Mouse (Mus musculus): ENCODE measurements at regions not wholly inside any gene's neighbourhood (a gene's known extent, or its start where the extent isn't known, plus 50 kb on each side); places are given as distances from the start of the nearest gene placed in this dataset.

- H3K36me3 ChIP-seq (ENCODE audit: control insufficient read depth, insufficient read depth, low read length) = no peaks in the 10 kb centered on the region
- no peak for ATAC-seq (ENCODE audit: low read depth)
Measured at GRCm38 (mm10) chr1:177525141-177525540, 83.0 kb downstream of the Zbtb18 start.

DNA sequence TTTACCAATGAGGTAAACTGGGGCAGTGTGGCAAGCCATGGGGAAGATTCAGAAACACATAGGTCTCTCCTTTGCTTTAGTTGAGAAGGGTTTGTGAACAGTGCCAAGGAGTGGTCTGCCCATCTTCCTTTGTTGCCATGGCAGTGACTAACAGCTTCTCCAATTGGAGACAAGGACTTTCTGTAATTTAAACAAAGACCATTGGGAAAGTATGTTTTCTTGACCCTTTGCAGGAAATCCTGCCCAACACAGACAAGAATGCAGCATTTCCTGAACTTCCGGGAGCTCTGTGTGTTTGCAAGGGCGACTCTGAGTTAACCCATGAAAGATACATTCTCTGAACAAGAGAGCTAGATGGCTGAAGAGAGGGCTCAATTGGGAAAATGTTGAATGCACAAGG lies 89.6 kb downstream of the Zbtb18 start:
- ATAC-seq (ENCODE audit: low read depth) (no peak), DNase-seq (ENCODE audit: low spot score) (peak; percentile 41)
- 37% methylated on average over 2 of the region's 2 CpGs for WGBS
- H3K4me1 ChIP-seq (ENCODE audit: control insufficient read depth, insufficient read depth, low read length) = no peaks in the 10 kb centered on the region
- no peak overlapping the region for H3K4me2 ChIP-seq (ENCODE audit: low read depth, low read length)
- no peak overlapping the region for H3K4me3 ChIP-seq (ENCODE audit: low read depth, low read length)
- H3K9me3 ChIP-seq (ENCODE audit: control insufficient read depth, low read length) = no peaks in the 10 kb centered on the region
- no peaks in the 10 kb centered on the region for H3K36me3 ChIP-seq (ENCODE audit: control insufficient read depth, insufficient read depth, low read length)
- H3K27ac ChIP-seq (replicated peaks; ENCODE audit: low read depth, low read length) = no peak overlapping the region
- H3K27me3 ChIP-seq (replicated peaks; ENCODE audit: control insufficient read depth, insufficient read depth, low read length) = no peaks in the 10 kb centered on the region
- no peak overlapping the region for H3K9ac ChIP-seq (ENCODE audit: low read depth, low read length)

More at GRCm38 (mm10) chr1:177525141-177525540, 83.0 kb downstream of the Zbtb18 start:
- Histone ChIP-seq H3K4me2 (ENCODE audit: low read depth, low read length) (no peak overlapping the region), H3K9me3 (ENCODE audit: control insufficient read depth, low read length) (no peaks in the 10 kb centered on the region), H3K4me3 (ENCODE audit: low read depth, low read length) (no peak overlapping the region), H3K27me3 (replicated peaks; ENCODE audit: control insufficient read depth, insufficient read depth, low read length) (no peaks in the 10 kb centered on the region), H3K9ac (ENCODE audit: low read depth, low read length) (no peak overlapping the region), H3K27ac (replicated peaks; ENCODE audit: low read depth, low read length) (no peak overlapping the region), H3K4me1 (ENCODE audit: control insufficient read depth, insufficient read depth, low read length) (peaks cover 6% of the 10 kb centered on the region; the same call in 1 of the 2 replicates)
- WGBS = 56% methylated on average over 6 of the region's 6 CpGs
- DNase-seq (ENCODE audit: low spot score) = peak; percentile 85

GRCm38 (mm10) chr1:177532656-177533055 lies 90.5 kb downstream of the Zbtb18 start:
- Histone ChIP-seq H3K27me3 (replicated peaks; ENCODE audit: control insufficient read depth, insufficient read depth, low read length) (no peaks in the 10 kb centered on the region), H3K4me1 (ENCODE audit: control insufficient read depth, insufficient read depth, low read length) (no peaks in the 10 kb centered on the region), H3K36me3 (ENCODE audit: control insufficient read depth, insufficient read depth, low read length) (no peaks in the 10 kb centered on the region), H3K4me2 (ENCODE audit: low read depth, low read length) (no peak overlapping the region), H3K4me3 (ENCODE audit: low read depth, low read length) (no peak overlapping the region), H3K9ac (ENCODE audit: low read depth, low read length) (no peak overlapping the region), H3K9me3 (ENCODE audit: control insufficient read depth, low read length) (no peaks in the 10 kb centered on the region), H3K27ac (replicated peaks; ENCODE audit: low read depth, low read length) (no peak overlapping the region)
- 82% methylated on average over 2 of the region's 2 CpGs for WGBS
- no peak for DNase-seq (ENCODE audit: low spot score)
- ATAC-seq (ENCODE audit: low read depth) = no peak

DNA sequence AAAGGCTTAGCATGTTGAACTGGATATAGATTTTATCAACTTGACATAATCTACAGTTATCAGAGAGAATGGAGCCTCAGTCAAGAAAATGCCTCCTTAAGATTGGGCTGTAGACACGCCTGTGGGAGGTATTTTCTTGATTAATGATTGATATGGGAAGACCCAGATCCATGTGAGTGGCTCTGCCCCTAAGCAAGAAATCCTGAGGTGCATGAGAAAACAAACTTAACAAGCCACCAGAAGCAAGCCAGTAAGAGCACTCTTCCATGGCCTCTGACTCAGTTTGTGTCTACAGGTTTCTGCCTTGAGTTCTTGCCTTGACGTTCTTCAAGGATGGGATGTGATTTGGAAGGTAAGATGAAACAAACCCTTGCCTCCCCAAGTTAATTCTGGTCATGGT lies 91.2 kb downstream of the Zbtb18 start:
- no peaks in the 10 kb centered on the region for H3K4me1 ChIP-seq (ENCODE audit: control insufficient read depth, insufficient read depth, low read length)
- no peak overlapping the region for H3K4me3 ChIP-seq (ENCODE audit: low read depth, low read length)
- no peaks in the 10 kb centered on the region for H3K36me3 ChIP-seq (ENCODE audit: control insufficient read depth, insufficient read depth, low read length)
- DNase-seq (ENCODE audit: low spot score) (no peak), ATAC-seq (ENCODE audit: low read depth) (no peak)
- WGBS = 86% methylated on average over 2 of the region's 2 CpGs
- no peaks in the 10 kb centered on the region for H3K9me3 ChIP-seq (ENCODE audit: control insufficient read depth, low read length)
- H3K4me2 ChIP-seq (ENCODE audit: low read depth, low read length) = no peak overlapping the region
- no peaks in the 10 kb centered on the region for H3K27me3 ChIP-seq (replicated peaks; ENCODE audit: control insufficient read depth, insufficient read depth, low read length)
- H3K27ac ChIP-seq (replicated peaks; ENCODE audit: low read depth, low read length) = no peak overlapping the region
- no peak overlapping the region for H3K9ac ChIP-seq (ENCODE audit: low read depth, low read length)

- Histone ChIP-seq H3K9ac (ENCODE audit: low read depth, low read length) (no peak overlapping the region), H3K4me1 (ENCODE audit: control insufficient read depth, insufficient read depth, low read length) (no peaks in the 10 kb centered on the region), H3K4me2 (ENCODE audit: low read depth, low read length) (no peak overlapping the region), H3K27ac (replicated peaks; ENCODE audit: low read depth, low read length) (no peak overlapping the region), H3K9me3 (ENCODE audit: control insufficient read depth, low read length) (no peaks in the 10 kb centered on the region), H3K27me3 (replicated peaks; ENCODE audit: control insufficient read depth, insufficient read depth, low read length) (no peaks in the 10 kb centered on the region), H3K4me3 (ENCODE audit: low read depth, low read length) (no peak overlapping the region), H3K36me3 (ENCODE audit: control insufficient read depth, insufficient read depth, low read length) (no peaks in the 10 kb centered on the region)
- ATAC-seq (ENCODE audit: low read depth) (no peak), DNase-seq (ENCODE audit: low spot score) (peak; percentile 39)
- 55% methylated on average over 15 of the region's 15 CpGs for WGBS
Measured at GRCm38 (mm10) chr1:177545031-177545735, 103.0 kb downstream of the Zbtb18 start.

- H3K4me1 ChIP-seq (ENCODE audit: control insufficient read depth, insufficient read depth, low read length) = no peaks in the 10 kb centered on the region
- H3K36me3 ChIP-seq (ENCODE audit: control insufficient read depth, insufficient read depth, low read length) = no peaks in the 10 kb centered on the region
- H3K9me3 ChIP-seq (ENCODE audit: control insufficient read depth, low read length) = no peaks in the 10 kb centered on the region
- H3K4me3 ChIP-seq (ENCODE audit: low read depth, low read length) = no peak overlapping the region
- H3K4me2 ChIP-seq (ENCODE audit: low read depth, low read length) = no peak overlapping the region
- 92% methylated on average over 6 of the region's 6 CpGs for WGBS
- H3K27me3 ChIP-seq (replicated peaks; ENCODE audit: control insufficient read depth, insufficient read depth, low read length) = no peaks in the 10 kb centered on the region
- DNase-seq (ENCODE audit: low spot score) (no peak), ATAC-seq (ENCODE audit: low read depth) (no peak)
- no peak overlapping the region for H3K27ac ChIP-seq (replicated peaks; ENCODE audit: low read depth, low read length)
- no peak overlapping the region for H3K9ac ChIP-seq (ENCODE audit: low read depth, low read length)
Measured at GRCm38 (mm10) chr1:177547716-177548115, 105.6 kb downstream of the Zbtb18 start.

GRCm38 (mm10) chr1:177555471-177556291 lies 113.5 kb downstream of the Zbtb18 start:
- H3K27me3 ChIP-seq (replicated peaks; ENCODE audit: control insufficient read depth, insufficient read depth, low read length) = no peaks in the 10 kb centered on the region
- no peak overlapping the region for H3K4me3 ChIP-seq (ENCODE audit: low read depth, low read length)
- H3K9me3 ChIP-seq (ENCODE audit: control insufficient read depth, low read length) = no peaks in the 10 kb centered on the region
- H3K4me2 ChIP-seq (ENCODE audit: low read depth, low read length) = peak overlapping the region; percentile 32
- no peaks in the 10 kb centered on the region for H3K4me1 ChIP-seq (ENCODE audit: control insufficient read depth, insufficient read depth, low read length)
- H3K36me3 ChIP-seq (ENCODE audit: control insufficient read depth, insufficient read depth, low read length) = no peaks in the 10 kb centered on the region
- no peak overlapping the region for H3K9ac ChIP-seq (ENCODE audit: low read depth, low read length)
- WGBS = 36% methylated on average over 15 of the region's 15 CpGs
- peak overlapping the region; percentile 39; the same call in 1 of the 2 replicates for H3K27ac ChIP-seq (replicated peaks; ENCODE audit: low read depth, low read length)
- ATAC-seq (ENCODE audit: low read depth) (peak; percentile 92; the same call in 1 of the 2 replicates), DNase-seq (ENCODE audit: low spot score) (peak; percentile 70)

DNA sequence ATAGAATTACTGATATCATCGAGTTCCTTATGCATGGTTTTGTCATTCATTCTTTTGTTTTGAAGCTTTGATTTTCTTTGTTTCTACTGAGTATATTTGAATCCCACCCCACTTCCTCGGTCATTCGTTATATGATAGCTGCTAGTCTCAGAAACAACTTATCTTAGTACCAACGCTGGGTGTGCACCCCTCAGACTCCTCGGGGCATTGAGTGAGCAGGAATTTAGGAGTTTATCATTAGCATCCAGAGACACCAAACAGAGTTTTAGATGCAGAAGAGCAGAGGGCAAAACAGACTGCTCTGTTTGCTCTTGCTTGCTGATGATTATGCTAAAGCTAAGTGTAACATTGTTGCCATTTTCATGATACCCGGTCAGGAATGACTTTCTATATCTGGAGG lies 115.3 kb downstream of the Zbtb18 start:
- Histone ChIP-seq H3K9ac (ENCODE audit: low read depth, low read length) (no peak overlapping the region), H3K27me3 (replicated peaks; ENCODE audit: control insufficient read depth, insufficient read depth, low read length) (no peaks in the 10 kb centered on the region)

More for the DNA sequence above, 115.3 kb downstream of the Zbtb18 start:
- Histone ChIP-seq H3K27ac (replicated peaks; ENCODE audit: low read depth, low read length) (no peak overlapping the region), H3K9me3 (ENCODE audit: control insufficient read depth, low read length) (no peaks in the 10 kb centered on the region), H3K4me3 (ENCODE audit: low read depth, low read length) (no peak overlapping the region), H3K4me2 (ENCODE audit: low read depth, low read length) (no peak overlapping the region), H3K4me1 (ENCODE audit: control insufficient read depth, insufficient read depth, low read length) (no peaks in the 10 kb centered on the region), H3K36me3 (ENCODE audit: control insufficient read depth, insufficient read depth, low read length) (no peaks in the 10 kb centered on the region)
- ATAC-seq (ENCODE audit: low read depth) = no peak
- DNase-seq (ENCODE audit: low spot score) = no peak
- WGBS = 68% methylated on average over 6 of the region's 6 CpGs
